Mouse (Mus musculus) megakaryocyte, embryonic 14.5 days (primary cell): ENCODE results near the gene Glp2r.

ENCODE experiments used
- FLI1 ChIP-seq: IDR thresholded peaks from 2 replicates; pipeline ENCODE4 v1.6.1; 2012; ENCODE audit warnings: low read length, inconsistent platforms, mixed read lengths
- GATA1 ChIP-seq: IDR thresholded peaks from 3 replicates; pipeline ENCODE4 v1.6.1; 2012; ENCODE audit warnings: mixed read lengths, low read length, inconsistent platforms, borderline replicate concordance

DNA sequence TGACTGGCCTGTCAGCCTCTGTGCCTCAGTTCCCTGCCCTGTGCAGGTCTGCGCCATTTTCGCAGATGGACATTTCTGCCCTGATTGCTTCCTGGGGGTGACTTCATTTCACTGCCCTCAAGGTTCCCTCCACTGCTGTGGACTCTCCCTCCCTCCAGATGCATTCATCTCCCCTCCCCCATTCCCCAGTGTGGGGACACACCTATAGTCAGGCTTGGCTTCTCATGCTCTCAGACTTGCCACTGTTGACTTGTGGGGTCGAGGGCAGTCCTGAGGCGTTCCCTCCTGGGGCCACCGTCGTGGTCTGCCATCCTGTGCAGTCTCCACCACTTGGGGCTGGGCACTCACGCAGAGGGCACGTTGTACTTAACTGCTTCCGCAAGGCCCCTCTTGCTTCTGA is 114.1 kb downstream of the Glp2r start:
- TF ChIP-seq GATA1 (no peak), FLI1 (no peak)
